Mouse (Mus musculus): ENCODE measurements around the gene Dlg2. TPM values are rescaled to one million over a fixed set of nuclear protein-coding genes. Genes with fewer than 3 reads are reported as not detected.

Dlg2 gene
- total RNA-seq, 2 experiments from 2014 or later = 0.60 to 1.2 TPM

GRCm38 (mm10) chr7:91672236-91673017 is 1196.0 kb downstream of the Dlg2 start:
- no peak for ATAC-seq (replicated peaks; ENCODE audit: low FRiP score, poor library complexity, severe bottlenecking)

DNA sequence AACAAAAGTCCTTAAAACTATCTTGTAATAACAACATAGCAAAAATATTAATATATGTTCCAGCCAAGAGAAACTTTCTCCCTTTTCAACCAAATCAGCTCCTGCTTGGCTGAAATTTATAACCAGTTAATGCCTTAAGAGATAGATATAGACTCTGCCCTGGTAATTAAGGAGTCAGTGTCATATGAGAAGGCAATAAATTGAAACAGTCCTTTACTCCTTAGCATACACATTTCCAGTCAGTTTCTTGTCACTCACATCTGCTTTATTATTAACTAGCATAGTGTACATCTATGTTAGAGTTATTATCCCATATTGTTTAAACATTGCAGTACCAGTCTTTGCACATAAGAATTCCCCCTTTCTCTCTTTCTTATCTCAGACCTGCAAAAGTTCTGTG is 1197.9 kb downstream of the Dlg2 start:
- ATAC-seq (replicated peaks; ENCODE audit: low FRiP score, poor library complexity, severe bottlenecking) = no peak

- ATAC-seq (replicated peaks; ENCODE audit: low FRiP score, poor library complexity, severe bottlenecking) = no peak
Observed at GRCm38 (mm10) chr7:91677934-91678333, 1201.5 kb downstream of the Dlg2 start.

DNA sequence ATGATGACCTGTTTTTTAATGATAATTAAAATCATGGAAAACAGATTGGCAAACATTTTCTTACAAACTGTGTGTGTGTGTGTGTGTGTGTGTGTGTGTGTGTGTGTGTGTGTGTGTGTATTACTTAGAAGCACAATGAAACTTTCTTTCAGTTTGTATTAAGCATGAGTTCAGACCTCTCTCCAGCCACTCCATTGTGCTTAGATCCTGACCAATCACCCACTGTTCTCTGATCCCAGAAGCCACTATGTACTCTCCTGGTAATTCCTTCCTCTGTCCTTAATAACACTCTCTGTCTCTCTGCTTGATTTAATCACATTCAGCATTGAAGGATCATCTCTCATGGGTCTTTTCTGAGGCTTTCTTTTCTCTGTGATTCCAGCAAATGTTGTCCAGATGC is 1211.5 kb downstream of the Dlg2 start:
- ATAC-seq (replicated peaks; ENCODE audit: low FRiP score, poor library complexity, severe bottlenecking) = no peak

DNA sequence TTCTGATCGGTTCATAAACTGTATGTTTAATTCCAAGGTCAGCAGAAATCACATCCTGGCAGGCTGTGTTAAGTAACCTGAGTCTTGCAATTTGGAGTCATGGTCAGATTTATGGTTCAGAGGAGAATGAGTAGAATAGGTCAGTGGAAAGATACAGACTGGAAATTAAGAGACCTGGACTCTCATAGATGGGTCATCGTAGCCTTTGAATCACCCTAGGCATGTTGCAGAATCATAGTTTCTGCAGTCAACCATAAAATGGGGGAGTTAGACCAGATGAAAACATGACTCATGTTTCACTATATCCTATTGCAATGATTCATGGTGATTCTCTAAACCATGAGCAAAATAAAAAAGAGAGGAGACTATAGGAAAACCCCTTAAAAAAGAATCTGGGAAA is 1213.4 kb downstream of the Dlg2 start:
- no peak for ATAC-seq (replicated peaks; ENCODE audit: low FRiP score, poor library complexity, severe bottlenecking)

DNA sequence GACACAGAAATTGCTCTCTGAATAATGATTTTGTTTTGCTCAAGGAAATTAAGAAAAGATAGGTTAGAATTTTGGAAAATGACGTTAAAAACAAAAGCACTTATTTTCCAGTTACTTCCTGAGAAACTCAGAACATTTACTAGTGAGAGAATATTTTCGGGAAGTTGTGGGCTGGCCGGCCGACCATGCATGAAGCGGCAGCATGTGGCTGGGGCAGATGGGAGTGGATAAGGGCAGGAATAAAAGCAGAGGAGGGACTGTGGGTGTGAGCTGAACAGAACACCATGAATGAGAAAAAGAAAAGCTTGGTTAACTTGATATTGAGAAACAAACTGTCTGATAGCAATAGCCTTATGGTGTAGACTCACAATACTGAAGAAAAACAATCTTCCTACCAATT is 1233.4 kb downstream of the Dlg2 start:
- no peak for ATAC-seq (replicated peaks; ENCODE audit: low FRiP score, poor library complexity, severe bottlenecking)

GRCm38 (mm10) chr7:91711184-91711583 is 1234.7 kb downstream of the Dlg2 start:
- ATAC-seq (replicated peaks; ENCODE audit: low FRiP score, poor library complexity, severe bottlenecking) = no peak

DNA sequence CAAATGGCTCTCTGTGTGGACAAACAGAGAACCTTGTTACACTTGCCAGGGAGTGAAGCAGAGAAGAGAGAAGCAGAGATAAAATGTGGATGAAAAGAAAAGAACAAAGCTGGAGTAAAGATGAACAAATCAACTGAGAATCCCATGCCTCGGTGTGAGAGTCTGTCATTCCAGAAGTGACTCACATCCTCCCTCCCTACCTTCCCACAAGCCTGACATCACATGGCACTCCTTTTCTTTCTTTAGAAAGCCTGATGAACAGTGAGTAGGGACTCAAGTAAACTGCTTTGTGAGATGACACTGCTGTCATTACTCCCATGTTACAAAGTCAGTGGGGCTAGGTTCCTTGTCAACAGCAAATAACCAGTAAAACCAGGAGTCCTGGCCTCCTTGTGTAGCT is 1239.3 kb downstream of the Dlg2 start:
- ATAC-seq (replicated peaks; ENCODE audit: low FRiP score, poor library complexity, severe bottlenecking) = no peak

- no peak for ATAC-seq (replicated peaks; ENCODE audit: low FRiP score, poor library complexity, severe bottlenecking)
Observed at GRCm38 (mm10) chr7:91716696-91717095, 1240.2 kb downstream of the Dlg2 start.

GRCm38 (mm10) chr7:91720318-91720717 is 1243.8 kb downstream of the Dlg2 start:
- no peak for ATAC-seq (replicated peaks; ENCODE audit: low FRiP score, poor library complexity, severe bottlenecking)

GRCm38 (mm10) chr7:91724397-91724796 is 1247.9 kb downstream of the Dlg2 start:
- ATAC-seq (replicated peaks; ENCODE audit: low FRiP score, poor library complexity, severe bottlenecking) = no peak

- no peak for ATAC-seq (replicated peaks; ENCODE audit: low FRiP score, poor library complexity, severe bottlenecking)
Observed at GRCm38 (mm10) chr7:91740748-91741147, 1264.3 kb downstream of the Dlg2 start.

GRCm38 (mm10) chr7:91753151-91753861 is 1276.8 kb downstream of the Dlg2 start:
- ATAC-seq (replicated peaks; ENCODE audit: low FRiP score, poor library complexity, severe bottlenecking) = no peak

GRCm38 (mm10) chr7:91767648-91768047 is 1291.2 kb downstream of the Dlg2 start:
- ATAC-seq (replicated peaks; ENCODE audit: low FRiP score, poor library complexity, severe bottlenecking) = no peak

GRCm38 (mm10) chr7:91778673-91779072 is 1302.2 kb downstream of the Dlg2 start:
- no peak for ATAC-seq (replicated peaks; ENCODE audit: low FRiP score, poor library complexity, severe bottlenecking)

- ATAC-seq (replicated peaks; ENCODE audit: low FRiP score, poor library complexity, severe bottlenecking) = no peak
Observed at GRCm38 (mm10) chr7:91784617-91785016, 1308.1 kb downstream of the Dlg2 start.

DNA sequence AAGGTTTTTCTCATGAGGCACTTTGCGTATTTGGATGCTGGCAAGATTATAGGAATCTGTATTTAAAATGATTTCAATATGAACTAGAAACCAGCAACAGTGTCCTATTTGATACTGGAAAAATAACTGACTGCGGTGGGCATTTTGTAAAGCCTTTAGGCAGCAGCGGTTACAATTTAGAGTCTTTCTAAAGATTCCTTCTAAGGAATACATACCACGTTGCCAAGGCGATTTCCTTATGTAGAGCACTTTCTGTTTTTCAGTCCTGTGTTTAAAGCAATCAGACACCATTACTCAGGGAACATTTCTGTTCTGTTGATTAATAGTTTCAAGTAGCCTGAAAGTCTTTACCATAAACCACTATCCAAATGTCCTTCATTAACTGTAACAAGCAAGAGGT is 1309.0 kb downstream of the Dlg2 start:
- ATAC-seq (replicated peaks; ENCODE audit: low FRiP score, poor library complexity, severe bottlenecking) = no peak

DNA sequence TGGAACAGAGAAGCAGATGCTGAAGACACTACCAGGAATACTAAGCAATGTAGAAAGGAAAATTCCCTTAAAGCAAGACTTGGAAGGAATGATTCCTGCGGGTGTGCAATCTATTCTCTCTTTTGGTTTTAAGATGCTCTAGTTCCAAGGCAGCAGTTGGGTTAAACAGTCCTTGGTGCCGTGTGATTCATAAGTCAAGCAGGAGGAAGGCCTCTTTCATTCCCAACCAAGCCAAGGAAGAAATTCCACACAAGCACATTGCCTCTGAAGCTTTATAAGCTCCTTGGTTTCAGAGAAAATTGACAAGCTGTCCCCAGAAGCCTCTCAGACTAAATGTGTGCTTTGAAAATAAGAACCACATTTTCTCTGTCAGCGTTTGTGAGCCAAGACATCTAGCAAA is 1309.4 kb downstream of the Dlg2 start:
- ATAC-seq (replicated peaks; ENCODE audit: low FRiP score, poor library complexity, severe bottlenecking) = no peak

- no peak for ATAC-seq (replicated peaks; ENCODE audit: low FRiP score, poor library complexity, severe bottlenecking)
Observed at GRCm38 (mm10) chr7:91790949-91791564, 1314.6 kb downstream of the Dlg2 start.

GRCm38 (mm10) chr7:91806632-91807031 is 1330.2 kb downstream of the Dlg2 start:
- no peak for ATAC-seq (replicated peaks; ENCODE audit: low FRiP score, poor library complexity, severe bottlenecking)

GRCm38 (mm10) chr7:91810774-91811173 is 1334.3 kb downstream of the Dlg2 start:
- no peak for ATAC-seq (replicated peaks; ENCODE audit: low FRiP score, poor library complexity, severe bottlenecking)
